Mouse (Mus musculus) hindbrain, embryonic 13.5 days (tissue): ENCODE measurements around the gene Gcsh. TPM values are rescaled to one million over a fixed set of nuclear protein-coding genes. Genes with fewer than 3 reads are reported as not detected.

ENCODE experiments used
- ATAC-seq: fragments of 200-750 bp; cut with Nextera tagmentation; 2 replicates; pipeline ENCODE4 v1.8.0; 2017; ENCODE audit warnings: moderate TSS enrichment; ENCODE audit not compliant: low FRiP score
- H3K27ac ChIP-seq: fragments of 300-500 bp; sonication (generic); 2 replicates; pipeline ENCODE4 v1.5.1; 2015; ENCODE audit warnings: inconsistent platforms, mild to moderate bottlenecking, moderate library complexity
- H3K27me3 ChIP-seq: fragments of 300-500 bp; sonication (generic); 2 replicates; pipeline ENCODE4 v1.6.1; 2015; ENCODE audit warnings: mild to moderate bottlenecking, inconsistent platforms
- H3K36me3 ChIP-seq: fragments of 300-500 bp; sonication (generic); 2 replicates; pipeline ENCODE4 v1.6.1; 2015; ENCODE audit warnings: mild to moderate bottlenecking, inconsistent platforms
- H3K4me1 ChIP-seq: fragments of 300-500 bp; sonication (generic); replicated peaks from 2 replicates; pipeline ENCODE4 v1.6.1; 2015; ENCODE audit warnings: inconsistent platforms
- H3K4me2 ChIP-seq: fragments of 300-500 bp; sonication (generic); 2 replicates; pipeline ENCODE4 v1.6.1; 2015; ENCODE audit warnings: inconsistent platforms, mild to moderate bottlenecking, moderate library complexity
- H3K4me3 ChIP-seq: fragments of 300-500 bp; sonication (generic); 2 replicates; pipeline ENCODE4 v1.5.1; 2015; ENCODE audit warnings: mild to moderate bottlenecking, inconsistent platforms
- H3K9ac ChIP-seq: fragments of 300-500 bp; sonication (generic); 2 replicates; pipeline ENCODE4 v1.6.1; 2015; ENCODE audit warnings: mild to moderate bottlenecking, inconsistent platforms
- H3K9me3 ChIP-seq: fragments of 300-500 bp; sonication (generic); 2 replicates; pipeline ENCODE4 v1.6.1; 2016; ENCODE audit warnings: inconsistent platforms
- WGBS: fragments of 180-500 bp; shearing (Covaris S2); methylation state at CpG from one replicate; pipeline ENCODE4 v1.1.7; 2015; 5-methylcytosine and 5-hydroxymethylcytosine counted together
- polyA plus RNA-seq: library from polyadenylated mRNA; unstranded; fragments of >200 nt; fragmentation: Nextera tagmentation; extraction: Ambion mirVana; gene quantifications from 2 replicates; pipeline ENCODE4 v1.2.1, GENCODE M21; 2015

Gene Gcsh
- polyA plus RNA-seq, 1 experiment from 2014 or later, result 95.0 TPM

DNA sequence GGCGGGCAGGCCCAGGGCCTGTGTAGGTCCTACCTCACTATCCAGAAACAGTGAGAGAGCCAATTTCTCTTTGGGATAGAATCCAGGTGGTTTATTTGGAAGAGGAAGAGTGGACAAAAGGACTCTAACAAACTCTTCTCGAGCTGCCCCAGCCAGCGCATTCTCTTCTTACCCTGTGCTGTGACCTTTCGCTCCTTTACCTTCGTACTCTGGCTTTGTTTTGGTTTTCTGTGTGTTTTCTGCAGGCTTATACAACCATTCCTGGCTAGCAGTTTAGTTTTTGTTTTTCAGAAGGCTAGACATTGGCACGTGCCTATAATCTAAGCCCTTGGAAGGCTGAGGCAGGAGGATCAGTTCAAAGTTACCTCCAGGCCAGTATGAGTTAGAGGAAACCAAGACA lies 23.8 kb downstream of the Gcsh start:
- H3K27ac ChIP-seq, result no peak overlapping the region
- H3K9me3 ChIP-seq, result no peaks in the 10 kb centered on the region
- no peak overlapping the region for H3K4me3 ChIP-seq
- no peaks in the 10 kb centered on the region for H3K4me1 ChIP-seq
- no peaks in the 10 kb centered on the region for H3K27me3 ChIP-seq
- ATAC-seq, result no peak
- no peak overlapping the region for H3K9ac ChIP-seq
- peaks cover 18% of the 10 kb centered on the region for H3K36me3 ChIP-seq
- no peak overlapping the region for H3K4me2 ChIP-seq
- WGBS, result 81% methylated on average over 6 of the region's 6 CpGs

GRCm38 (mm10) chr8:116954415-116954814 lies 38.9 kb downstream of the Gcsh start:
- Histone ChIP-seq H3K4me2 (no peak overlapping the region), H3K9me3 (no peaks in the 10 kb centered on the region), H3K36me3 (peaks cover 67% of the 10 kb centered on the region), H3K9ac (no peak overlapping the region), H3K27me3 (no peaks in the 10 kb centered on the region), H3K4me3 (no peak overlapping the region), H3K4me1 (no peaks in the 10 kb centered on the region; the same call in 1 of the 2 replicates), H3K27ac (no peak overlapping the region)
- no peak for ATAC-seq
- 95% methylated on average over 9 of the region's 9 CpGs for WGBS

- no peaks in the 10 kb centered on the region for H3K9me3 ChIP-seq
- H3K27ac ChIP-seq, result no peak overlapping the region
- no peaks in the 10 kb centered on the region for H3K27me3 ChIP-seq
- no peak overlapping the region for H3K4me3 ChIP-seq
- no peak overlapping the region for H3K9ac ChIP-seq
- H3K4me1 ChIP-seq, result no peaks in the 10 kb centered on the region; the same call in 1 of the 2 replicates
- WGBS, result 94% methylated on average over 8 of the region's 8 CpGs
- H3K4me2 ChIP-seq, result no peak overlapping the region
- H3K36me3 ChIP-seq, result peaks cover 47% of the 10 kb centered on the region
- no peak for ATAC-seq
Measured at GRCm38 (mm10) chr8:116952428-116952827, 40.9 kb downstream of the Gcsh start.

- Histone ChIP-seq H3K4me3 (no peak overlapping the region), H3K36me3 (peaks cover 41% of the 10 kb centered on the region), H3K4me2 (no peak overlapping the region), H3K9me3 (no peaks in the 10 kb centered on the region), H3K27ac (no peak overlapping the region), H3K9ac (no peak overlapping the region), H3K27me3 (no peaks in the 10 kb centered on the region), H3K4me1 (no peaks in the 10 kb centered on the region; the same call in 1 of the 2 replicates)
- ATAC-seq, result no peak
- 98% methylated on average over 2 of the region's 2 CpGs for WGBS
Measured at GRCm38 (mm10) chr8:116951778-116952177, 41.6 kb downstream of the Gcsh start.

GRCm38 (mm10) chr8:116951369-116951768 lies 42.0 kb downstream of the Gcsh start:
- 81% methylated on average over 5 of the region's 5 CpGs for WGBS
- H3K27ac ChIP-seq, result no peak overlapping the region
- H3K9ac ChIP-seq, result no peak overlapping the region
- peaks cover 37% of the 10 kb centered on the region for H3K36me3 ChIP-seq
- no peak overlapping the region for H3K4me2 ChIP-seq
- no peak overlapping the region for H3K4me3 ChIP-seq
- no peaks in the 10 kb centered on the region for H3K9me3 ChIP-seq
- H3K27me3 ChIP-seq, result no peaks in the 10 kb centered on the region
- ATAC-seq, result no peak
- peaks cover 3% of the 10 kb centered on the region for H3K4me1 ChIP-seq

GRCm38 (mm10) chr8:116947589-116947988 lies 45.7 kb downstream of the Gcsh start:
- Histone ChIP-seq H3K4me1 (peaks cover 27% of the 10 kb centered on the region), H3K27ac (no peak overlapping the region), H3K4me3 (no peak overlapping the region), H3K4me2 (no peak overlapping the region), H3K9me3 (no peaks in the 10 kb centered on the region), H3K36me3 (no peaks in the 10 kb centered on the region; the same call in 1 of the 2 replicates), H3K27me3 (no peaks in the 10 kb centered on the region), H3K9ac (no peak overlapping the region)
- WGBS, result 89% methylated on average over 7 of the region's 7 CpGs
- no peak for ATAC-seq

- Histone ChIP-seq H3K4me3 (no peak overlapping the region), H3K27ac (no peak overlapping the region), H3K4me1 (peaks cover 27% of the 10 kb centered on the region), H3K9ac (0 out of 2 replicates have a peak overlapping the region, but pooled peaks have one; percentile 49), H3K9me3 (no peaks in the 10 kb centered on the region), H3K27me3 (no peaks in the 10 kb centered on the region), H3K4me2 (no peak overlapping the region), H3K36me3 (no peaks in the 10 kb centered on the region; the same call in 1 of the 2 replicates)
- WGBS, result 91% methylated on average over 6 of the region's 6 CpGs
- no peak for ATAC-seq
Measured at GRCm38 (mm10) chr8:116946851-116947250, 46.5 kb downstream of the Gcsh start.

DNA sequence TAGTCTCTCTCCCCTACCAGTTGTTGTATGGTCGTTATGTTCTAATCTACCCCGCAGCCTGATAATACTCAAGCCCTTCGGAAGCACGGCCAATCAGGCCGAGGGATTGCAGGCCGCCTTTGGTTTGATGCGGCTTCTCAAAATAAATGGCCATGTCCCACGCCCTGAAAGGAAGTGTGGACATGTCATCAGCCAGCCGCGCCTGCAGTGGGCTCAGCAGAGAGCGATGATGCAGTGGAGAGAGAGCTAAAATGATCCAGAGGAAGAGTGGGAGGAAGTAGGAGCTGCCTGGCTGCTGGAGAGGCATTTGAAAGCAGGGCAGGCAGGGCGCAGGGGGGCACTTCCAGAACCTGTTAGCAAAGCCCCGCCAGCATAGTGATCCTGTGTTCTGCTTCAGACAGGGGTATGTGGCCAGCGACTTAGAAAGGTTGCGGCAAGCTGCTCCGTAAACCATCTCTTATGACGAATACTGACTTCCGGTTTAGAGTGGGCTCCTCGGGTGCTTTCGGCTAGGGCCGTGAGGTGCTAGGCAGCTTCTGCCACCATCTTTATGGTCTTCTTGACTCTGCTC lies 47.0 kb downstream of the Gcsh start:
- WGBS, result 85% methylated on average over 21 of the region's 21 CpGs

DNA sequence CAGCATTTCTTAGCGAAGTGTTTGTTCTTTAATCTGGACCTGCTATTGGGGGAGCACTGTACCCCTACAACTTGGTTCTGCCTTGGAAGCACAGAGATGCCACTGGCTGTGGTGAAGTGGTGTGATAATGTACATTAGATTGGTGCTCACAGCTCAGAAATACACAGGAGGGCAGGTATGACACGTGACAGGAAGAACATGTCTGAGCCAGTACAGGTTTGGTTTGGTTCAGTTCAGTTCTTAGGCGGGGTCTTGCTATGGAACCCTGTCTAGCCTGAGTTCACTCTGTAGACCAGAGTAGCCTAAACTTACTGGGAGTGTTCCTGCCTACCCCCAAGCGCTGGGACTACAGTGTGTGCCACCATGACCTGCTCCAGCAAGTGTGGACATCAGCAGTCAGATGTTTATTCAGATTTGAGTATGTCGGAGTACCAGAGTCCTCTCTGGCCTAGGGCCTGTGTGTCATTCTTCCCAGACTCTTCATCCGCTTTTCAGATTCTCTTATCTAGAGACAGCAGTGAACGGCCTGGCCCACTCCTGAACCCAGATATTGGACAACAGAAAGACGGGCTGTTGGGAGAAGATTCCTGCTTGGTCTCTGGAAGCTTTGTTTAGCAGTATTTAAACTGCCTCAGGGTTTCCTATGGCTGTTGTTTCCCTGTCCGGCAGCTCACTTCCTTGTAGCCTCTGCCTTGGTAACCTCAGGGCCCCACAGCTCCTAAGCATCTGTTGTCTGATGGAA lies 48.0 kb downstream of the Gcsh start:
- H3K27me3 ChIP-seq, result no peaks in the 10 kb centered on the region
- H3K36me3 ChIP-seq, result no peaks in the 10 kb centered on the region; the same call in 1 of the 2 replicates
- H3K4me2 ChIP-seq, result no peak overlapping the region
- no peak for ATAC-seq
- 91% methylated on average over 9 of the region's 9 CpGs for WGBS
- peaks cover 27% of the 10 kb centered on the region for H3K4me1 ChIP-seq
- 0 out of 2 replicates have a peak overlapping the region, but pooled peaks have one; percentile 93 for H3K9ac ChIP-seq
- no peaks in the 10 kb centered on the region for H3K9me3 ChIP-seq
- no peak overlapping the region for H3K4me3 ChIP-seq
- no peak overlapping the region for H3K27ac ChIP-seq

More for the DNA sequence above, 47.0 kb downstream of the Gcsh start:
- Histone ChIP-seq H3K4me3 (no peak overlapping the region), H3K27ac (peak overlapping the region; percentile 44; the same call in 1 of the 2 replicates), H3K36me3 (no peaks in the 10 kb centered on the region; the same call in 1 of the 2 replicates), H3K27me3 (no peaks in the 10 kb centered on the region), H3K4me1 (peaks cover 27% of the 10 kb centered on the region), H3K9me3 (no peaks in the 10 kb centered on the region), H3K4me2 (no peak overlapping the region), H3K9ac (peak overlapping the region; percentile 49)
- no peak for ATAC-seq

DNA sequence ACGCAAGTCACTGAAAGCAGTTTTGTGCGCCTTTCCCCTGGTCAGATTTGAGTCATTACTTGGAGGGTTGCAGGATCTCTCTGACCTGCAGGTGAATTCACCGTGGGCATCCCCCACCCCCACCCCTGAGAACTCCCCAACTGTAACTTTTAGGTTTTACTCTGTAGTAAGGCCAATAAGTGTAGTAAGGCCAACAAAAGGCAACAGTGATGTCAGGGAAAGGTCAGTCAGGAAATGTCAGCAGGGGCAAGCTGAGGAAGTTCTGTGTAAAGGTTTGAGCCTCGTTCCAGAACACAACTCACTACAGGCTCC lies 49.0 kb downstream of the Gcsh start:
- 12% methylated on average over 4 of the region's 4 CpGs for WGBS
- Histone ChIP-seq H3K27me3 (no peaks in the 10 kb centered on the region), H3K27ac (no peak overlapping the region), H3K36me3 (no peaks in the 10 kb centered on the region; the same call in 1 of the 2 replicates), H3K4me1 (peaks cover 27% of the 10 kb centered on the region), H3K4me3 (peak overlapping the region; percentile 98), H3K9ac (peak overlapping the region; percentile 93), H3K9me3 (no peaks in the 10 kb centered on the region), H3K4me2 (peak overlapping the region; percentile 95)
- no peak for ATAC-seq

GRCm38 (mm10) chr8:116943555-116944384 lies 49.6 kb downstream of the Gcsh start:
- Histone ChIP-seq H3K9me3 (no peaks in the 10 kb centered on the region), H3K4me1 (peaks cover 27% of the 10 kb centered on the region), H3K9ac (peak overlapping the region; percentile 93), H3K4me3 (peak overlapping the region; percentile 98), H3K4me2 (peak overlapping the region; percentile 95), H3K27ac (peak overlapping the region; percentile 79), H3K27me3 (no peaks in the 10 kb centered on the region), H3K36me3 (no peaks in the 10 kb centered on the region; the same call in 1 of the 2 replicates)
- WGBS, result under 1% methylated on average over 62 of the region's 62 CpGs
- ATAC-seq, result peak; percentile 83

GRCm38 (mm10) chr8:116943161-116943554 lies 50.2 kb downstream of the Gcsh start, which contains the start of gene Atmin:
Gene Atmin, plus strand, starts transcription at chr8:116943393.
- H3K36me3 ChIP-seq, result no peaks in the 10 kb centered on the region; the same call in 1 of the 2 replicates
- 0% methylated on average over 28 of the region's 46 CpGs for WGBS
- no peaks in the 10 kb centered on the region for H3K9me3 ChIP-seq
- peak within 1 kb of the TSS; percentile 95 for H3K4me2 ChIP-seq
- no peaks in the 10 kb centered on the region for H3K27me3 ChIP-seq
- ATAC-seq, result peak; percentile 88
- H3K27ac ChIP-seq, result peak within 1 kb of the TSS; percentile 79
- peaks cover 27% of the 10 kb centered on the region for H3K4me1 ChIP-seq
- peak within 1 kb of the TSS; percentile 98 for H3K4me3 ChIP-seq
- peak within 1 kb of the TSS; percentile 93 for H3K9ac ChIP-seq
